Mouse (Mus musculus) C2C12 (cell line): ENCODE results near the gene Mcub. TPM values are rescaled to one million over a fixed set of nuclear protein-coding genes. Genes with fewer than 3 reads are reported as not detected.

Experiments used
- H3K27me3 ChIP-seq: one replicate; pipeline ENCODE4 v1.6.1; 2011; ENCODE audit not compliant: control insufficient read depth, insufficient read depth, insufficient read length
- H3K36me3 ChIP-seq: one replicate; pipeline ENCODE4 v1.6.1; 2011; ENCODE audit not compliant: control insufficient read depth, insufficient read depth
- H3K4me3 ChIP-seq: one replicate; pipeline ENCODE4 v1.5.1; 2011; ENCODE audit warnings: mild to moderate bottlenecking, control low read depth; ENCODE audit not compliant: poor library complexity, insufficient read depth, severe bottlenecking
- H3K79me2 ChIP-seq: one replicate; pipeline ENCODE4 v1.6.1; 2011; ENCODE audit not compliant: control insufficient read depth, insufficient read depth
- H3K79me3 ChIP-seq: one replicate; pipeline ENCODE4 v1.6.1; 2011; ENCODE audit warnings: low read depth, control low read depth
- H3ac ChIP-seq: one replicate; pipeline ENCODE3; 2011; ENCODE audit warnings: low read depth; ENCODE audit not compliant: control insufficient read depth, insufficient read length
- CEBPB ChIP-seq: IDR thresholded peaks from one replicate; pipeline ENCODE4 v1.6.1; 2011; ENCODE audit warnings: low read depth, mild to moderate bottlenecking, control low read depth, moderate library complexity
- CTCF ChIP-seq: IDR thresholded peaks from one replicate; pipeline ENCODE4 v1.5.1; 2011; ENCODE audit not compliant: control insufficient read depth, insufficient read depth, insufficient read length
- FOSL1 ChIP-seq: IDR thresholded peaks from one replicate; pipeline ENCODE4 v1.8.0; 2011; ENCODE audit warnings: mild to moderate bottlenecking, low read length; ENCODE audit not compliant: poor library complexity, insufficient read depth, severe bottlenecking
- MAX ChIP-seq: IDR thresholded peaks from one replicate; pipeline ENCODE4 v1.6.1; 2011; ENCODE audit warnings: mild to moderate bottlenecking, control low read depth
- MYOD1 ChIP-seq: IDR thresholded peaks from one replicate; pipeline ENCODE4 v1.6.1; 2011; ENCODE audit warnings: low read depth; ENCODE audit not compliant: control insufficient read depth, insufficient read length
- MYOG ChIP-seq: IDR thresholded peaks from one replicate; pipeline ENCODE4 v1.6.1; 2011; ENCODE audit not compliant: control insufficient read depth, insufficient read length; ENCODE audit errors: extremely low read depth
- USF1 ChIP-seq: IDR thresholded peaks from one replicate; pipeline ENCODE4 v1.6.1; 2011; ENCODE audit warnings: low read depth, mild to moderate bottlenecking, control low read depth, moderate library complexity
- polyA plus RNA-seq: library from polyadenylated mRNA; unstranded; fragments of >200 nt; fragmentation: generic; extraction: Trizol; gene quantifications from one replicate; pipeline ENCODE4 v1.2.1, GENCODE M21; 2012; ENCODE audit warnings: missing spikeins

The Mcub gene
- polyA plus RNA-seq, 1 experiment = 11.0 TPM

DNA sequence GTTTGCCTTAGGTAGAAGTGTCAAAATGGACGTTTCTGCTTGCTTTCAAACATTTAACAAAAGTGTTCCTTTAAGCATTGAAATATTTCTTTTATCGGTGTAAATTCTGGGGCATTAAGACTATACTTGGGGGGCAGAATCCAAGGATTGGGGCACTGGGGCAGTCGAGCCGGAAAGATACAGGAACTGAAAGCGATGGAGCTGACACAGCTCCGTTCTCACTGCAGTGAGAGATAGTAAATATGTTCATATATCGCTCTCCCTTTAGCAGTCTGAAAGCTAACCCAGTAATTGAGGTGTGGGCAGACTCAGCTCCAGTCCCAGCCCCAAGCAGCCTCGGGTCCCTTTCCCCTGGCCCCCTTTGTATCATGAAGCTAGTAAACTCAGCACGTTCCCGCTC, 975 bp downstream of the Mcub start:
- Histone ChIP-seq H3ac (no peak overlapping the region), H3K4me3 (peak overlapping the region; percentile 23), H3K79me2 (no peaks in the 10 kb centered on the region), H3K27me3 (no peaks in the 10 kb centered on the region), H3K79me3 (no peaks in the 10 kb centered on the region), H3K36me3 (no peaks in the 10 kb centered on the region)
- TF ChIP-seq CEBPB (no peak), MYOG (no peak), USF1 (no peak), CTCF (no peak), MYOD1 (no peak), MAX (no peak), FOSL1 (no peak)

DNA sequence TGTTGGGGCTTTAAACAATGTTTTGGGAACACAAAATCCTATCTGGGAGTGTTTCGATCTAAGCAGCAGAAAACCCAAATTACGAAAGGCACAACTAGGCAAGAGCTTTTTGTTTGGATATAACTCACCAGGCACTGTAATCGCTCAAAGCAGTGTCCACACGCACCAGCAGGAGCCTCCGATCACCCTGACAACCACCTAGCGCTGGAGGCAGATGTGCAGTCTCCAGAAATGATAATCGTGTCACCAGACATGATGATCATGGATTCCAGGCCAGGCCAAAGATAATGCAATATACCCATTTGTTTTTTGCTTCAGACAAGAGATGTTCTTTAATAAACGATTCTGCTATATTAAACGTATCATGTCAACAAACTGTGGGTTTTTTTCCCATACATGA, 2.1 kb downstream of the Mcub start:
- TF ChIP-seq USF1 (no peak), FOSL1 (no peak), MYOG (no peak), CEBPB (no peak), CTCF (no peak), MYOD1 (no peak), MAX (no peak)
- H3K4me3 ChIP-seq = no peak overlapping the region

DNA sequence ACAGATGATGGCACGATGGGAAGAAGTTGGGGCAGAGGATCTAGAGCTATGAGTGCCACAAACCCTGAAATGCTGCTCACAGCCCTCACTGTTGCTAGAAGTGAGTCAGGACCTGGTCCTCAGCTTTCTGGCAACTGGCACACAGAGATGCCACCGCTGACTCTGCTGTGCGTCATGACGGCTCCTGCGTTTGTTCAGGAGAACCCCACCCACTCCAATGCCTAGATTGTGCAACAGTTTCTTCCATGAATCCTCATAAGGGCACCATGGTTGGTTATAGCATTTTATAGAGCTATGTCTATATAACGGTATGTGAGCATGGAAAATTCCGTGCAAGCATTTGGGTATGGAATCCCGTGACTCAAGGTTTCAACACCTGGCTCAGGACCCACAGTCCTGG, 5.3 kb downstream of the Mcub start:
- Histone ChIP-seq H3K4me3 (no peak overlapping the region), H3K79me3 (no peaks in the 10 kb centered on the region), H3K79me2 (no peaks in the 10 kb centered on the region), H3K27me3 (no peaks in the 10 kb centered on the region), H3ac (no peak overlapping the region), H3K36me3 (no peaks in the 10 kb centered on the region)
- TF ChIP-seq CEBPB (peak; percentile 95), MYOG (no peak)

More for the DNA sequence above, 2.1 kb downstream of the Mcub start:
- H3K79me2 ChIP-seq = no peaks in the 10 kb centered on the region
- H3K27me3 ChIP-seq = no peaks in the 10 kb centered on the region
- H3K36me3 ChIP-seq = no peaks in the 10 kb centered on the region
- no peaks in the 10 kb centered on the region for H3K79me3 ChIP-seq
- H3ac ChIP-seq = no peak overlapping the region

DNA sequence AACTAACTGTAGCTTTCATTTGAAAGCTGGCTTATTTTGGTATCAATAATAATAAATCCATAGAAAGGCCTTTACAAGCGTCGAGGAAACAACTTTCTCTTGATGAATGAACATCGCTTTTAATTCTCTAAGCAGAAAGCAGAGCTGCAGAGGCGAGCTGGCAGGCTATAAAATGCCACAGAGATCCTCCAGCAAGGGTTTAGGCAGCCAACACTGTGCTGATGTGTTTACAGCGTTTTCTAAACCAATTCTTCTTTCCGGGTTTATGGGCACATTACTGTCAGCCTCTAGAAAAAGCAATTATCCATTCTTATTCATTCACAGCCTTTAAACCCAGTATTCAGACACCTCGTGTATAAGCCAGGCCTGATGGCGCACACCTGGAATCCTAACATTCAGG, 7.5 kb downstream of the Mcub start:
- Histone ChIP-seq H3K79me2 (no peaks in the 10 kb centered on the region), H3K4me3 (no peak overlapping the region), H3K36me3 (no peaks in the 10 kb centered on the region), H3K79me3 (no peaks in the 10 kb centered on the region), H3ac (no peak overlapping the region), H3K27me3 (no peaks in the 10 kb centered on the region)
- TF ChIP-seq CEBPB (no peak), FOSL1 (no peak), CTCF (no peak), MYOD1 (no peak), MAX (no peak), USF1 (no peak), MYOG (no peak)

DNA sequence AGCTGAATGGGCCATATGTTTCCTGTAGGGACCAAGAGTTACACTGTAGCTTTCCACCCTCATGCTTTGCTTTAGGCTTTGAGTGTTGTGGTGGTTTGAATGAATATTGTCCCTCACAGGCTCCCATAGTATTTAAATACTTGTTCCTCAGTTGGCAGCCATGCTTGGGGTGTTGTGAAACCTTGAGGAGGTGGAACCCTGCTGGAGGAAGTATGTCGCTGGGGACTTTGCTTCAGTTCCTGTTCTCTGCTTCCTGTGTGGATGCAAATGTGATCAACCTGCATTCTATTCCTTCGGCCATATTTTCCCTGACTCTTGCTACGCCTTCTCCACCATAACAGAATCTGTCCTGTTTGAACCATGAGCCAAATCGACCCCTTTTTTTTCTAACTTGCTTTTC, 16.7 kb downstream of the Mcub start:
- Histone ChIP-seq H3ac (no peak overlapping the region), H3K4me3 (no peak overlapping the region), H3K36me3 (no peaks in the 10 kb centered on the region), H3K27me3 (no peaks in the 10 kb centered on the region), H3K79me3 (peaks cover 1% of the 10 kb centered on the region), H3K79me2 (no peaks in the 10 kb centered on the region)
- TF ChIP-seq MYOG (no peak), USF1 (no peak)

DNA sequence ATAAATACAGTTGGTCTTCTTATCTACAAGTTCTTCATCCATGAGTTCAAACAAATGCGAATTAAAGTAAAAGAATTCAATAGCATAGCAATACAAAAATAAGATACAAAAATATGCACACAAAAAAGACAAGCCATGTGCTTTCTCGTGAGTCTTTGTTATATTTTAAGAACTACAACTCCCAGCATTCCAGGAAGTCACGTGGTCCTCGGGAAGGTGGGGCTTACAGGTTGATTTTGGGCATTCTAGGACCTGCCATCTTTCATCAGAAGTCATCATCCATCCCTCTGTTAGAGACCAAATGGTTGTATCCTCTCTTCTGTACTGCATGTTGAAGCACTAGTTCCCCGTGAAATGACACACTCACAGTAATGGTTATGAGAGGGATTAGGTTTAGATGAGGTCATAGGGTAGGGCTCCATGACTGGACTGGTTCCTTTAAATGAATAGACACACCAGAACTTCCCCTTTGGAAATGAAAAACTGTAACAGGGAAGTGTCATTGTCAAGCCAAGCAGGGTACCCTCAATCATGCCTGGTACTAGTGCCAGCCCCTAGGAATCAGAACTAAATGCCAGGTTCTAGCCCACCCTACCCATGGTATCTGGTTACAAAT, 20.7 kb downstream of the Mcub start:
- Histone ChIP-seq H3K36me3 (no peaks in the 10 kb centered on the region), H3K27me3 (no peaks in the 10 kb centered on the region), H3ac (no peak overlapping the region), H3K79me2 (no peaks in the 10 kb centered on the region), H3K79me3 (peaks cover 1% of the 10 kb centered on the region), H3K4me3 (no peak overlapping the region)
- TF ChIP-seq FOSL1 = no peak
- TF ChIP-seq MAX = no peak
- TF ChIP-seq USF1 = peak; percentile 66
- TF ChIP-seq MYOD1 = no peak
